Mouse (Mus musculus) heart, adult 11 months (tissue): ENCODE results near the gene Grip1.
A peak's percentile ranks its signal among the peaks of the same experiment; 100 is the strongest.

Experiments
- DNase-seq: peaks from one replicate; pipeline ENCODE4 v3.0.0; 2022

Gene Grip1

DNA sequence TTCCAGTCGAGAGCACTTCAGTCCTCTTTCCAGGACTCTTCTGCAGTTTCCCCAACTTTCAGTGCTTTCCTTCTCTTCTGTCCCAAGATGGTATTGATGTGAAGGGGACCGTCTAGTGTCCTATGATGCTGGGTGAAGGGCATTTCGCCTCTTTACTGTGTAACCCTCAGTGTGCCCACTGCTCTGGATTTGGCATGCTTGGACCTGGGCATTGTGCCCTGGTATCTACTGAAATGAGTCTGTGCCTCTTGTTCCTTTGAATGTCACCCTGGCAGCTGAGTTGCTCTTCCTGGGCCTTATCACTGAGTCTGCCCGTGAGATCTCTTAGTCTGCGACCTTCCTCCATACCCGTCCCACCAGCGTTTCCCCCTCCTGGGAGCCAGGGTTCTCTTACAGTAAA is 9.7 kb downstream of the Grip1 start:
- peak; percentile 85 for DNase-seq

DNA sequence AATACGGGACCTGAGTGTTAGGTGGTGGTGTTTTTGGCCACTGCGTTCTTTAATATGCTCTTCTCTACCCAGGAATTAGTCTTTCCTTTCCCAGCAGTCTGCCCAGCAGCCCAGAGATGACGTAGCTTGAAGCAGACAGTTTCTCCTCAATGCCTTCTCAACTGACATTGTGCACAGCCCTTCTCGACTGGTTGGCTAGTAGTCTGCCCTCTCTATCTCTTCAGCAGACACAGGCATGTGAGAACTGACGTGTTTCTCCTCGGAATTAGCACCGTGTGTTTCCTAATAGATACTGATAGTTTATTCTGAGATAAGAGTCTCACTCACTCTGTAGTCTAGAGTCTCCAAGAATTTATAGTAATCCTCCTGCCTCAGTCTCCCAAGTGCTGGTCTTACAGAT is 10.2 kb downstream of the Grip1 start:
- peak; percentile 64 for DNase-seq

GRCm38 (mm10) chr10:119467976-119468375 is 14.3 kb downstream of the Grip1 start:
- peak; percentile 71 for DNase-seq

DNA sequence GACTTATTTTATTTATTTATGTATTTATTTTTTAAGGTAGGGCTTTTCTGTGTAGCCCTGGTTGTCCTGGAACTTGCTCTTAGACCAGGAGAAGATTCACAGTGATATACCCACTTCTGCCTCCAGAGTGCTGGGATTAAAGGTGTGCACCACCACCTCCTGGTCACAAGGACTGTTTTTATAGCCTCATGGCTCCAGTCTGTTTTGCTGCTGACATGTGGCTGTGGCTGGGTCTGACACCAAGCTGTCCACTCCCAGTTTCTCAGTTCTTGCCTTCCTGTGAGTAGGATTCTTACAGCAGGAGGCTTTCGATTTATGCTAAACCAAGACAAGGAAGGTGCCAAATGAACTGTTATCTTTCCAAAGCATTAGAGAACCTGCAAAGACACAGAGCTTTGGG is 16.5 kb downstream of the Grip1 start:
- peak; percentile 1 for DNase-seq

DNA sequence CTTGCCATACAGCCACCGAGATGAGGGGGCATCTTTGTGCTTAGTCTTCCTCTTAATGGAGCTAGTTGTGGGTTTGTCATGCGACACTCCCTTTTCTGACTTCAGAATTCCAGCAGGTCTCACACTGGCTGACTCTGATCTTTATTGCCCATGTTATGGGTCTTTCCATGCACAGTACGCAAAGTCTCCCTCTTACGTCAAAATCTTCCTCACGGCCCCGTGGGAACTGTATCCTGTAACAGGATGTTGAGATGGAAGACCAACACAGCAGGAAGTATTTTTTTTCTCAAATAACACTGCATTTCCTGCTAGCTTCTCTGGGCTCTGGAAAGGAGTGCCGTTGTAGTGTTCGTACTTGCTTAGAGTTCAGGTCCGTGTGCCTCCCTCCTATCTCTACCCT is 21.5 kb downstream of the Grip1 start:
- DNase-seq, result peak; percentile 70

DNA sequence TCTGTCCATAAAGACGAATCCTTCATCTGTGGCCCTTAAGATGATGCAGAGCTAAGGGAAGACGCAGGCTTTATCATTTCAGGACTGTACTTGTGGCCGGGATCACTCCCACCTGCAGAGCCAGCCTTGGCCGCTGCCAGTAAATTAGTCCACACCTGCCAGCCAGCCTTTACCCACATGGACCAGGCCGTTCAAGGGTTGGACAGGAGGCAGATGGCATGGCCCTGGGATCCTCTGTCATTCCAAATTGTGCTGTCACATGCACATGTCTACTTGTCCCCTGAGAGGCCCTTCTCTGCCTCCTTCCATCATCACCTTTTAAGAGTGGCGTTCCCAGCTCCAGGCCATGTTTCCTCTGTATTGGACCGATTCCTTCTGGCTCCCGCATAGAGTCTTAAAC is 24.0 kb downstream of the Grip1 start:
- DNase-seq, result peak; percentile 80

- DNase-seq, result peak; percentile 63
Measured at GRCm38 (mm10) chr10:119483068-119483705, 29.6 kb downstream of the Grip1 start.

GRCm38 (mm10) chr10:119483766-119484165 is 30.1 kb downstream of the Grip1 start:
- peak; percentile 55 for DNase-seq

DNA sequence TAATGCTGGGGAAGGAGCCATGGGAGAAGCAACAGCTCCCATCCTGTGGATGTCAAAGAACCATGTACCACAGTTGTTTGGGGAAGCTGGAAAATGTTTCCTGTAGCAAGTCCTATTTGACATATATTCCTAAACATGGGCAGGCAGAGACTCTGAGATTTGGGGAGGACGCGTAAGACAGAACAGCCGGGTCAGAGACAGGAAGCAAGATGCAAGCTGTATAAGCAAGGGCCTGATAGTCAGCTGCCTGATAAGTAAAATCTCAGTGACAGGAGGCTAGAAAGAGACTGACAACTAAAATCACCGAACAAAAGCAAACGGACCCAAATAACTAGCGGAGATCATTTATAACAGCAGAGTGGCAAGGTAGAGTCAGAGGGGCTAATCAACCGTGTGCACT is 33.3 kb downstream of the Grip1 start:
- DNase-seq, result peak; percentile 75

DNA sequence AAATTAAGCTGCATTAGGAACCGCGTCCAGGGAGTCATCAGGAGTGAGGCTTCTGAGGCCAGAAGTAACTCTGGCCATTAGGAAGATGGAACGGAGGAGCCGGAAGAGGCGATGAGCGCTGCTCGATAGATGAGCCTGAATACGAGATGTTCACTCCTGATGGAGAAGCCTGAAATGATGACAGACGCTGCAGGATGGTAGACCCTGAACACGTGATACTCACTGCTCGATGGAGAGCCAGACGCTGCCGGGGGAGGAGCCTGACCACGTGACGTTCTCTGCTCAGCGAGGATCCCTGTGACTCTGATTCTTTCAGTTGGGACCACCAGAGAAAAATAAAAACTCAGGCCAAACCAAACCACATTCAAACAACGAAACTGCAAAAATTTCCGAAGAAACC is 37.2 kb downstream of the Grip1 start:
- DNase-seq, result peak; percentile 51

GRCm38 (mm10) chr10:119495317-119495716 is 41.7 kb downstream of the Grip1 start:
- DNase-seq, result peak; percentile 51

DNA sequence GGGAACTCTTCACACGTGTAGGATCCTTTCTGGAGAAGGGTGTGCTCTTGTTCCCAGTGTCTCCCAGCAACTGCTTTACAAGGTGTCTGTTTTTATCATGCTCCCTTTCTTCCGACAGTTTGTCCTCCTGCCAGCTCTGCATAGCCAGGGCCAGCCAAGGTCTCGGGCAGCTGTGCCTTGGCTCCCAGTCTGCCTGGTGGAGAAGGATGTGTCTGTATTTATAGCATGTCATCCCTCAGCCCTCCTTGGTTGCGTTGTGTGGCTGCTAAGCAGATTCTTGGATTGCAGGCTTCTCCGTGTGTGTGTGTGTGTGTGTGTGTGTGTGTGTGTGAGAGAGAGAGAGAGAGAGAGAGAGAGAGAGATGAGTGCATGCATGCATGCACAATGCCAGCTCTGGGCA is 42.6 kb downstream of the Grip1 start:
- peak; percentile 87 for DNase-seq

GRCm38 (mm10) chr10:119521686-119522085 is 68.1 kb downstream of the Grip1 start:
- DNase-seq, result peak; percentile 64

- DNase-seq, result peak; percentile 36
Measured at GRCm38 (mm10) chr10:119525730-119526129, 72.1 kb downstream of the Grip1 start.

DNA sequence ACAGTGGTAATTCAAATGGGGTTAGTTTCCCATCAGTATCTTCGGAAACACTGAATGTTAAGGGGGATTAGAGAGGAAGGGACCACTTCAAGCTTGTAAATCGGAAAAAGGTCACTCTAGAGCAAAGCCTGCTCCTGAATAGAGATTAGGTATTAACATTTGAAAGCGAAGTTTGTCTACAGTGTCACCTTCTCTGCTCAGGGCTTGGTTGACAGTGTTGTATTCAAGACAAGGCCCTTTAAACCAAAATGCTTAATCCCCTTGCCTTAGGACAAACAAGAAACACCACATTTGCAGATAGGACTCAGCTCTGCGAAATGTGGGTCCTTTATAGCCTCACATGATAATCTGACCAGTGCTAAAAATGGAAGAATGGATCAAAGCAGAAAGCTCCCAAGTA is 81.2 kb downstream of the Grip1 start:
- peak; percentile 61 for DNase-seq

DNA sequence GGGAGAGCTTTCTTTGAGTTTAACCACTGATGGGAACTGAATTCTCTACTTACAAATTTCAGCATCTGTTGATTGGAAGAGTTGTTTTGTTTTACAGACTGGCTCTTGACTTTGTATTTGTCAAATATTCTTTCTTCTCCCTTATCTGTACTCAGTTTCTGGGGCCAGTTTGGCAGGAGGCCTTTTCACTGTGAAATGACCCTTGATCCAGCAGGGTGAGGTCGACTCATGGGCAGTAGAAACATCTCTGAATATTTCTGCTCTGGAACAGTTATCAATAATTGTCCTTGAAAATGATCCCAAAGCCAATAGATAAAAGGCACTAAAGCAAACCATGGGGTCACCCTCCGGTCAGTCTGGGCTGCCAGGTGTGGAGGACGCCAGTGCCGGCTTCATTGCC is 88.0 kb downstream of the Grip1 start:
- peak; percentile 34 for DNase-seq

GRCm38 (mm10) chr10:119543771-119544170 is 90.1 kb downstream of the Grip1 start:
- peak; percentile 67 for DNase-seq

DNA sequence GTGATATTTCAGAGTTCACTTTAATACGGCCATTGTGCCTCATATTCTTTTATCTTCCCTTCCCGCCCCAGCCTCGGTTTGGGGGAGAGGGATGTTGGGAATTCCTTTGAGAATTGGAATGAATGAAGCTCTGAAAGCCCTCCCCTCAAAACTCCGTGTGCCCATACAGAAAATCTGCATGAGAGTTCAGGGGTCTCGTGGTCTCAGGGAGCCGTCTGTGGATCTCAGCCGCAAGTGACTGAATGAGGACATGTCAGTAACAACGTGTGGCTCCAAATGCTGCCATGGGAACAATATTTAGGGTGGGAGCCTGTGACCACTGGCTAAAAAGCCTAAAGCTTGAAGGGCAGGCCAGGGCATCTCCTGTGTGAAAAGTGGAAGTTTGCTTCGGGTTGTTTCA is 91.1 kb downstream of the Grip1 start:
- peak; percentile 79 for DNase-seq

DNA sequence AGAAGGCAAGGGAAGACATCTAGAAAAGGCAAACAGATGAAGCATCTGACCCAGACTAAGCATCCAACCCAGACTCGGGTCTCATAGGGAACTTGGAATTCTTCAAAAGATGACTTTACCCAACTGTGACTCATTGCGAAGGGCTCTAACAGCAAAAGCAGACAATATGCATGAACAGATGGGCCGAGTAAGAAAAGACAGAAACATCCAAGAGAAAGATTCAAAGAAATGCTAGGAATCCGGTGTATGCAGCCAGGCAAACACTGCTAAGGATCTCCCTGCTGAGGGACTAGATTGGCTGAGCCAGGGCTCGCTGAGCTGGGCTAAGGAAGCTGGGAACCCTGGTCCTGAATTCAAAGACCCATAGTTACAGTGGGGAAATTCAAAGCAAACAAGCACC is 94.2 kb downstream of the Grip1 start:
- peak; percentile 44 for DNase-seq

GRCm38 (mm10) chr10:119548774-119549173 is 95.1 kb downstream of the Grip1 start:
- no peak for DNase-seq

GRCm38 (mm10) chr10:119550630-119551029 is 97.0 kb downstream of the Grip1 start:
- DNase-seq, result peak; percentile 37

DNA sequence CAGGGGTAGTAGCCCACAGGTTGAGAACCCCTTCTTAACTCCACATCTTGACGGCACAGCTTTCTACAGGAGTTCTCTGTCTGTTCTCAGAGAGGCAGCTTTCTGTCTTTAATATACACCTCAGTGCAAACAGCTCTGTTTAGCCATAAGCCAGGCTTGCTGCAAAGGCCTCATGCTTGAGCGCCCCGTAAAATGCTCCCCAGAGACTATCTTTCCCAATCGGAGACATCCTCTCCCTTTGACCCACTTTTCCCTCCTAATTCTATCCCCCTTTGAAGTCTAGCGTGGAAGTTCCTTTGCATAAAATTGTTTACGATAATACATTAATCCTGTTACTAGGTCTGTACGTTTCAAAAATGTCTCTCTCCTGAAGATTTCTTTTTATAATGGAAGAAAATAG is 102.7 kb downstream of the Grip1 start:
- DNase-seq, result peak; percentile 61

DNA sequence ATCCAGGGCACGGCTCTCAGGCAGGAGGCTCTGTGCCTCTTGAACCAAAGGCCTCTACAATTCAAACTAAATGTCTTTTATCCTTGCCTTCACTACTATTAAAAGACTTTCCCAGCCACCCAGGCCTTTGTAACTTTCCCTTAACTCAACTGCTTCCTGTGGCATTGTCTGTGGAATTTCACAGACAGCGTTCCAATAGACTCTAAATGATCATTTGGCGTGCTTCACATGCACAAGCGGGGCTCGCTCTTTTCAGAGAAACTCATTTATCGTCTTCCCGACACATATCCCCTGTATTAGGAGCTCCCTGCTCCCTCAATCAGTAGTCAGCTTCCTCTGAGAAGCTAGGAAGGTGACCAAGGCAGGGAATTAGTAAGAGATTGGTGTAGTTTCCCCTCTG is 104.8 kb downstream of the Grip1 start:
- peak; percentile 29 for DNase-seq

GRCm38 (mm10) chr10:119564862-119565261 is 111.2 kb downstream of the Grip1 start:
- no peak for DNase-seq

DNA sequence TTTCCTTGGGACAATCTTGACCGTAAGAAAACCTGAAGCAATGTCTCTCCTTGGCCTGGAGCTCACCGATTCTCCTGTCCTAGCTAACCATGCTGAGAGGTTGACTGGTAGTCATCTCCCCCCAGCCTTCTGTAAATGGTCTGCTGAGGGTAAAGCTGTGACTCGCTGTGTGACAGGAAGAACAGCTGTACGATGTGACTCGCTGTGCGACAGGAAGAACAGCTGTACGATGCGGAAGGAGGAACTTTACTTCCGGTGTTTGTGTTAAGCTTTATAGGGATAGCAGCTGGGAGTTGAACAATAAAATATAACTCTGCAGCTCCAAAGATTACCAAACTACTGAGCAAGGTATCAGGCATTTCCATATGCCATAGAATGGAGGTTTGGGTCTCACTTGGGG is 119.5 kb downstream of the Grip1 start:
- peak; percentile 23 for DNase-seq
